Mouse (Mus musculus) C2C12 (cell line): Measurements from ENCODE around the gene Snx9. TPM values are rescaled to one million over a fixed set of nuclear protein-coding genes. Genes with fewer than 3 reads are reported as not detected.

Experiments
- H3K27me3 ChIP-seq: one replicate; pipeline ENCODE4 v1.6.1; 2011; ENCODE audit not compliant: control insufficient read depth, insufficient read depth, insufficient read length
- H3K36me3 ChIP-seq: one replicate; pipeline ENCODE4 v1.6.1; 2011; ENCODE audit not compliant: control insufficient read depth, insufficient read depth
- H3K4me3 ChIP-seq: one replicate; pipeline ENCODE4 v1.5.1; 2011; ENCODE audit warnings: mild to moderate bottlenecking, control low read depth; ENCODE audit not compliant: poor library complexity, insufficient read depth, severe bottlenecking
- H3K79me2 ChIP-seq: one replicate; pipeline ENCODE4 v1.6.1; 2011; ENCODE audit not compliant: control insufficient read depth, insufficient read depth
- H3K79me3 ChIP-seq: one replicate; pipeline ENCODE4 v1.6.1; 2011; ENCODE audit warnings: low read depth, control low read depth
- H3ac ChIP-seq: one replicate; pipeline ENCODE3; 2011; ENCODE audit warnings: low read depth; ENCODE audit not compliant: control insufficient read depth, insufficient read length
- CEBPB ChIP-seq: IDR thresholded peaks from one replicate; pipeline ENCODE4 v1.6.1; 2011; ENCODE audit warnings: low read depth, mild to moderate bottlenecking, control low read depth, moderate library complexity
- CTCF ChIP-seq: IDR thresholded peaks from one replicate; pipeline ENCODE4 v1.5.1; 2011; ENCODE audit not compliant: control insufficient read depth, insufficient read depth, insufficient read length
- FOSL1 ChIP-seq: IDR thresholded peaks from one replicate; pipeline ENCODE4 v1.8.0; 2011; ENCODE audit warnings: mild to moderate bottlenecking, low read length; ENCODE audit not compliant: poor library complexity, insufficient read depth, severe bottlenecking
- MAX ChIP-seq: IDR thresholded peaks from one replicate; pipeline ENCODE4 v1.6.1; 2011; ENCODE audit warnings: mild to moderate bottlenecking, control low read depth
- MYOD1 ChIP-seq: IDR thresholded peaks from one replicate; pipeline ENCODE4 v1.6.1; 2011; ENCODE audit warnings: low read depth; ENCODE audit not compliant: control insufficient read depth, insufficient read length
- MYOG ChIP-seq: IDR thresholded peaks from one replicate; pipeline ENCODE4 v1.6.1; 2011; ENCODE audit not compliant: control insufficient read depth, insufficient read length; ENCODE audit errors: extremely low read depth
- USF1 ChIP-seq: IDR thresholded peaks from one replicate; pipeline ENCODE4 v1.6.1; 2011; ENCODE audit warnings: low read depth, mild to moderate bottlenecking, control low read depth, moderate library complexity
- polyA plus RNA-seq: library from polyadenylated mRNA; unstranded; fragments of >200 nt; fragmentation: generic; extraction: Trizol; gene quantifications from one replicate; pipeline ENCODE4 v1.2.1, GENCODE M21; 2012; ENCODE audit warnings: missing spikeins

Gene Snx9
- polyA plus RNA-seq, 1 experiment = 57.5 TPM

GRCm38 (mm10) chr17:5834798-5835328 lies 6.3 kb upstream of the Snx9 start:
- no peaks in the 10 kb centered on the region for H3K27me3 ChIP-seq
- peak; percentile 64 for TF ChIP-seq USF1
- no peak for TF ChIP-seq MAX
- peaks cover 4% of the 10 kb centered on the region for H3K79me3 ChIP-seq
- no peak overlapping the region for H3K4me3 ChIP-seq
- H3ac ChIP-seq = no peak overlapping the region
- no peaks in the 10 kb centered on the region for H3K36me3 ChIP-seq
- peaks cover 9% of the 10 kb centered on the region for H3K79me2 ChIP-seq

GRCm38 (mm10) chr17:5839549-5840240 lies 1.4 kb upstream of the Snx9 start:
- H3K36me3 ChIP-seq = no peaks in the 10 kb centered on the region
- peaks cover 57% of the 10 kb centered on the region for H3K79me2 ChIP-seq
- H3K79me3 ChIP-seq = peaks cover 41% of the 10 kb centered on the region
- no peak for TF ChIP-seq USF1
- no peak overlapping the region for H3ac ChIP-seq
- H3K4me3 ChIP-seq = no peak overlapping the region
- H3K27me3 ChIP-seq = no peaks in the 10 kb centered on the region

- H3K36me3 ChIP-seq = no peaks in the 10 kb centered on the region
- H3K79me2 ChIP-seq = peaks cover 67% of the 10 kb centered on the region
- H3K27me3 ChIP-seq = no peaks in the 10 kb centered on the region
- H3K79me3 ChIP-seq = peaks cover 49% of the 10 kb centered on the region
- no peak for TF ChIP-seq MAX
- no peak for TF ChIP-seq CEBPB
- no peak for TF ChIP-seq FOSL1
- no peak for TF ChIP-seq USF1
- peak overlapping the region; percentile 76 for H3K4me3 ChIP-seq
- peak overlapping the region; percentile 99 for H3ac ChIP-seq
These were observed 490 bp upstream of the Snx9 start for GRCm38 (mm10) chr17:5840550-5841127.

- TF ChIP-seq CEBPB (no peak), MYOD1 (no peak), CTCF (no peak), USF1 (no peak), MYOG (no peak), FOSL1 (no peak), MAX (no peak)
- H3K4me3 ChIP-seq = peak overlapping the region; percentile 76
- H3K36me3 ChIP-seq = no peaks in the 10 kb centered on the region
- peaks cover 58% of the 10 kb centered on the region for H3K79me3 ChIP-seq
- H3K27me3 ChIP-seq = no peaks in the 10 kb centered on the region
- H3K79me2 ChIP-seq = peaks cover 78% of the 10 kb centered on the region
- H3ac ChIP-seq = peak overlapping the region; percentile 99
These were observed 779 bp downstream of the Snx9 start for GRCm38 (mm10) chr17:5841943-5842273.

- TF ChIP-seq CTCF = no peak
- TF ChIP-seq MAX = no peak
- no peak for TF ChIP-seq MYOD1
- TF ChIP-seq CEBPB = no peak
- no peak for TF ChIP-seq MYOG
- no peak for TF ChIP-seq FOSL1
- no peak for TF ChIP-seq USF1
- peaks cover 90% of the 10 kb centered on the region for H3K79me2 ChIP-seq
- no peaks in the 10 kb centered on the region for H3K27me3 ChIP-seq
- no peak overlapping the region for H3K4me3 ChIP-seq
- H3K79me3 ChIP-seq = peaks cover 68% of the 10 kb centered on the region
- no peaks in the 10 kb centered on the region for H3K36me3 ChIP-seq
- H3ac ChIP-seq = peak overlapping the region; percentile 1
These were observed 2.0 kb downstream of the Snx9 start for GRCm38 (mm10) chr17:5842988-5843640.

- Histone ChIP-seq H3K4me3 (no peak overlapping the region), H3K27me3 (no peaks in the 10 kb centered on the region), H3K79me2 (peaks cover 95% of the 10 kb centered on the region), H3K36me3 (no peaks in the 10 kb centered on the region), H3ac (no peak overlapping the region), H3K79me3 (peaks cover 71% of the 10 kb centered on the region)
- TF ChIP-seq MYOG (no peak), CEBPB (no peak), FOSL1 (no peak), MYOD1 (no peak), CTCF (no peak), USF1 (no peak), MAX (no peak)
These were observed 2.5 kb downstream of the Snx9 start for GRCm38 (mm10) chr17:5843641-5843990.
